29 mouse cellular contexts compared by ENCODE assay signal in genomic region chr12:106211488-106211887, GRCm38 (mm10).
"Had no signal": no experiment of that assay in that cellular context is flagged by ENCODE, and none has a peak within 500 bp of the region (broad histone marks: within the 10 kb centered on the region; RNA-seq: fewer than 3 reads in every experiment).

No protein-coding gene starts in this region.

- H3K36me3 ChIP-seq: limb, embryonic 10.5 days; limb, embryonic 12.5 days; limb, embryonic 13.5 days; limb, embryonic 15.5 days; liver, embryonic 12.5 days; liver, embryonic 13.5 days; liver, embryonic 15.5 days; lung, embryonic 15.5 days; midbrain, embryonic 12.5 days; midbrain, embryonic 13.5 days; midbrain, embryonic 15.5 days had no signal

- H3K27me3 ChIP-seq: limb, embryonic 12.5 days; limb, embryonic 15.5 days; liver, embryonic 12.5 days; liver, embryonic 13.5 days; liver, embryonic 15.5 days; lung, embryonic 15.5 days; megakaryocyte, embryonic 14.5 days; midbrain, embryonic 12.5 days; midbrain, embryonic 13.5 days; midbrain, embryonic 15.5 days had no signal

- H3K27ac ChIP-seq: left cerebral cortex, adult 2 months; limb, embryonic 10.5 days; limb, embryonic 12.5 days; limb, embryonic 13.5 days; limb, embryonic 15.5 days; liver, embryonic 12.5 days; liver, embryonic 13.5 days; liver, embryonic 14.5 days; liver, embryonic 15.5 days; lung, embryonic 15.5 days; macrophage; midbrain, embryonic 12.5 days; midbrain, embryonic 13.5 days; midbrain, embryonic 15.5 days had no signal

- H3K4me2 ChIP-seq: limb, embryonic 12.5 days; limb, embryonic 13.5 days; limb, embryonic 15.5 days; liver, embryonic 11.5 days; liver, embryonic 12.5 days; liver, embryonic 13.5 days; liver, embryonic 15.5 days; lung, embryonic 14.5 days; lung, embryonic 15.5 days; midbrain, embryonic 12.5 days; midbrain, embryonic 13.5 days; midbrain, embryonic 15.5 days had no signal

- DNase-seq: left cerebral cortex, postnatal 4 days; liver; liver, embryonic 13.5 days; liver, postnatal 0 days; lung, adult 18-20 months; lung, adult 2 months; lung, embryonic 14.5 days; lung, postnatal 10 days; lung, postnatal 14 days; lung, postnatal 36 days; lung, postnatal 4 days had no signal

- ATAC-seq: liver, embryonic 12.5 days; liver, postnatal 0 days; lung, postnatal 0 days; midbrain, embryonic 13.5 days; midbrain, embryonic 15.5 days; midbrain, embryonic 16.5 days had no signal

- H3K4me3 ChIP-seq: left cerebral cortex, adult 2 months; limb, embryonic 10.5 days; limb, embryonic 12.5 days; limb, embryonic 13.5 days; limb, embryonic 15.5 days; liver, embryonic 12.5 days; liver, embryonic 13.5 days; liver, embryonic 15.5 days; lung, embryonic 15.5 days; megakaryocyte, embryonic 14.5 days; midbrain, embryonic 12.5 days; midbrain, embryonic 13.5 days; midbrain, embryonic 15.5 days; myocyte had no signal

- H3K9me3 ChIP-seq: limb, embryonic 10.5 days; limb, embryonic 12.5 days; limb, embryonic 13.5 days; limb, embryonic 15.5 days; liver, embryonic 13.5 days; liver, embryonic 15.5 days; lung, embryonic 15.5 days; midbrain, embryonic 12.5 days; midbrain, embryonic 13.5 days; midbrain, embryonic 15.5 days had no signal

- H3K9ac ChIP-seq: limb, embryonic 12.5 days; limb, embryonic 13.5 days; limb, embryonic 15.5 days; liver, embryonic 12.5 days; liver, embryonic 13.5 days; liver, embryonic 14.5 days; liver, embryonic 15.5 days; liver, postnatal 0 days; lung, embryonic 14.5 days; lung, embryonic 15.5 days; midbrain, embryonic 12.5 days; midbrain, embryonic 13.5 days; midbrain, embryonic 15.5 days had no signal

- H3K4me1 ChIP-seq: limb, embryonic 13.5 days; limb, embryonic 15.5 days; liver, embryonic 12.5 days; liver, embryonic 13.5 days; liver, embryonic 15.5 days; lung, embryonic 15.5 days; megakaryocyte, embryonic 14.5 days; midbrain, embryonic 12.5 days; midbrain, embryonic 13.5 days; midbrain, embryonic 15.5 days had no signal
